Mouse (Mus musculus) telencephalon, adult 2 months (tissue): Measurements from ENCODE around the gene Pnmal1.

Experiments used
- DNase-seq: peaks from one replicate; pipeline ENCODE4 v3.0.0-alpha.2; 2011; ENCODE audit warnings: low read depth, low spot score

Gene Pnmal1

DNA sequence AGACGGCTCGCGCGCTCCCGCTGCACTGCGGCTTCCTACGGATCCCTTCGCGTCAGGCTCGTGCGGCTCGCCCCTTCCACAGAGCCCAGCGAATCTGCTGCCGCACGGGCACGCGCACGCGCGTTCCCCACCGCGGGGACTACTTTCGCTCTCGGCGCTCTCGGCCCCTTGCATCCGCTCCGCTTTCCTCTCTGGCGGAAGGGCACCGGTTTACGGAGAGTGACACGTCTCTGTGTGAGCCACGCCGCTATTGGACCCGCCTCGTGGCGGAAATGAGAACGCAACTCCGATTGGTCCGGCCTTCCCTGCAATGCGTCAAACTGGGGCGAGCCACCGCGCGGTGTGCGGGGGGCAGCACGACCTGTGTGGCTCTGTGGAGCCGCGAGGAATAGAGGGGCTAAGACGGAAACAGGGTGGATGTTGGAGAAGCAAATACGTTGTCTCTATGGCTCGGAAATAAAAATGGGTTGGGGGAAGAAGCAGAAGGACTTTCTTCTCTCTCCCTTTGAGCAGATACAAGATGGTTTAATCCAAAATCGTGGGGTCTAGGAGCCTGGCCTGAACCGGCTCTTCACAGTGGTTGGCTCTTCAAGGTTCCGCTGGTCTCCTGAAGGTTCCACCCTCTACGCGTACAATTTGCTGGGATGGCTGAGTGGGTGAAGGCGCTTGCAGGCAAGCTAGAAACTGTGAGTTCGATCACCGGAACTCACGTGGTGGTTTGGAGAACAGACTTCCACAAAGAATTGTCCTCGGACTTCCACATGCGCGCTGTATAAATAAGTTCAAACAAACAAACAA is 35.2 kb upstream of the Pnmal1 start, which contains the start of gene Calm3:
Gene Calm3, minus strand, starts transcription at position 78 of the 798 bp plus-strand sequence.
- DNase-seq, result peak; percentile 99

DNA sequence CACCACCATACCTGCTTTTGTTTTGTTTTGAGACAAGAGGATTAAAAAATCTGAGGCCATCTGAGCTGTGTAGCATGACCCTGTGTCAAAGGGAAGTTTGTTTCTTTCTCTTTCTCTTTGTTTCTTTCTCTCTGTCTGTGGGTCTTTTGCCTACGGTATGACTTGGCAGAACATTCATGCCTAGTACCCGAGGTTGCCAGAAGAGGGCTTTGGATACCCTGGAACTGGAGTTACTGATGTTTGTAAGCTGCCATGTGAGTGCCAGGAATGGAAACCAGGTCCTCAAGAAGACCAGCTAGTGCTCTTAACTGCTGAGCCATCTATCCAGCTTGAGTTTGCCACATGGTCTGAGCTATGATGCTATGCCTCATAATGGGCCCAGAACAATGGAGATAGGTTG is 31.1 kb upstream of the Pnmal1 start:
- no peak for DNase-seq

GRCm38 (mm10) chr7:16930850-16931249 is 28.6 kb upstream of the Pnmal1 start:
- DNase-seq, result no peak

- DNase-seq, result no peak
Measured at GRCm38 (mm10) chr7:16931968-16932627, 27.4 kb upstream of the Pnmal1 start.

- no peak for DNase-seq
Measured at GRCm38 (mm10) chr7:16932704-16933577, 26.5 kb upstream of the Pnmal1 start.

- no peak for DNase-seq
Measured at GRCm38 (mm10) chr7:16937312-16937711, 22.2 kb upstream of the Pnmal1 start.

- DNase-seq, result no peak
Measured at GRCm38 (mm10) chr7:16938117-16938791, 21.2 kb upstream of the Pnmal1 start.

- DNase-seq, result peak; percentile 94
Measured at GRCm38 (mm10) chr7:16940292-16940691, 19.2 kb upstream of the Pnmal1 start.

- DNase-seq, result no peak
Measured at GRCm38 (mm10) chr7:16942861-16943260, 16.6 kb upstream of the Pnmal1 start.

GRCm38 (mm10) chr7:16944061-16944807 is 15.2 kb upstream of the Pnmal1 start, which contains the start of gene Pnmal2:
Gene Pnmal2, plus strand, starts transcription at chr7:16944682.
- no peak for DNase-seq

DNA sequence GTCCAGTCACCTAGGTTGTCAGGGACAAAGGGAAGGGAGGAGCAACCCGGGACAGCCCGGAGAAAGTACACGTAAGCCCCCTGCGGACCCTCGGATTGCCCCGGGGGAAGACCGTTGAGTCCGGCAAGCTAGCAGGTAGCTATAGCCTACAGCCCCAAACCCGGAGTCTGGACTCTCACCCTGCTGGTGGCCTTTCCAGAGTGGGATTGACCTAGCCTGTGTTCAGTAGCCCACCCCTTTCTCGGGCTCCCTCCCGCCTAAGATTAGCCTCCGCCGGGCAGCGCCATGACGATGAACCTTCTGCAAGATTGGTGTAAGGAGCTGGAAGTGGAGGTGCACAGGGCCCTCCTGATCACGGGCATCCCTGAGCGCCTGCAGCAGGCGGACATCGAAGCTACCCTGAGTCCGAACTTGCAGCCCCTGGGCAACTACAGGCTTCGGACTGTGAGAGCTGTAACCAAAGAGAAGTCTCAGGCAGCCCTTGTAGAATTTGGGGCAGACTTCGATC is 14.6 kb upstream of the Pnmal1 start:
- DNase-seq, result no peak

DNA sequence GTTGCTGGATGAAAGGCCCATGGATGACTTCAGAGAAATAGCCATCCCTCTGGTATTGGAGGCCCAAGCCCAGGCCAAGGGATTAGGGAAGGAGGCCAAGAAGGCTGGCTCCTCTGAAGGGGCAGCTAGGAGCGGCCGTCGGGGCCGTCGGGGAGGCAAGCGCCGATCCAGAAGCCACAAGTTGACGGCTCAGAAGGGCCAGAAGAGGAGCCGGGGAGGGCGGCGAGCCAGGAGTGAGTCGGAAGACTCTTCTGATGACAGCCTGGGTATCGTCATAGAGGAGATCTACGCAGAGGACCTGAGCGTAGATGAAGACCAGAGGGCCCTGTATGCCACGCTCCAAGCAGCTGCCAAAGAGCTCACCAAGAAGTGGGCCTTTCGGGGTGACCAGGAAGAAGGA is 14.1 kb upstream of the Pnmal1 start:
- DNase-seq, result no peak

DNA sequence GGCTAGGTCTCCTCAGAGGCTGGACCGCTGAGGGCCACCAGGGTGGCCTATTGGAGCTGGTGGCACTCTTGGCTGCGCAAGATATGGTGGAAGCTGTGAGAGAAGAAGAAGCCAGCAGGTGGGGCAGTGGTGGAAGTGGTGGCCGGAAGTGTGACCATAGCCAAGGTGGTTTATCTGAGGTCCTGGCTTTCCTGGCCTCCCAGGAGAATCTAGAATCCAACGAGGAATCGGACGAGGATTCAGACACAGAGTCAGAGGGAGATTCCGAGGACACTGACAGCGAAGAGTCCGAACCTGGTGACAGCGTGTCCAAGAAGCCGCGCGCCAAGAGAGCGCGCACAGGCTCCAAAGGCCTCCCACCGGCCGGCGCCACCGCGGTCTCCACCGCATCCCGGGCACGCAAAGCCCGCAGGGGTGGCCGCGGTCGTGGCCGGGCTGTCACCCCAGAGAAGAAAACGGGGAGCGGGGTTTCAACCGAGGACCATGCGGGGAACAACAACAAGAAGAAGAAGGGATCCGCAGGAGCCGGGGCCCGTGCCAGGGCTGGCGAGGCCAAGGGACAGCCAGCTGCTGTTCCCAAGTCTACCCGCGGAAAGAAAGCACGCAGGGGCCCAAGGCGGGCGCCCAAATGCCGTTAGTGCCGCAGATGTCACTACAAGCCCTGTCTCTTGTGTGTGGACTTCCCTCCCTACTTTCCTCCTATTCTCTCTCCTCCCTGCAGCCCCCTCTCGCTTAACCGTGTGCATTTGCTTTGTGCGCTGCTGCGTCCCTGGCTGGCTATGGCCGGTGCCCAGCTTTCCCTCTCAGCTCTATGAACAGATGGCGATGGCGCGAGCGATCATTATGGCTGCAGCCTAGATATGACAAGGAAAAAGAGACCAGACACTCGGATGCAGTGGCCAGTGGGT is 12.8 kb upstream of the Pnmal1 start:
- DNase-seq, result no peak

GRCm38 (mm10) chr7:16947349-16947895 is 12.1 kb upstream of the Pnmal1 start:
- DNase-seq, result no peak

DNA sequence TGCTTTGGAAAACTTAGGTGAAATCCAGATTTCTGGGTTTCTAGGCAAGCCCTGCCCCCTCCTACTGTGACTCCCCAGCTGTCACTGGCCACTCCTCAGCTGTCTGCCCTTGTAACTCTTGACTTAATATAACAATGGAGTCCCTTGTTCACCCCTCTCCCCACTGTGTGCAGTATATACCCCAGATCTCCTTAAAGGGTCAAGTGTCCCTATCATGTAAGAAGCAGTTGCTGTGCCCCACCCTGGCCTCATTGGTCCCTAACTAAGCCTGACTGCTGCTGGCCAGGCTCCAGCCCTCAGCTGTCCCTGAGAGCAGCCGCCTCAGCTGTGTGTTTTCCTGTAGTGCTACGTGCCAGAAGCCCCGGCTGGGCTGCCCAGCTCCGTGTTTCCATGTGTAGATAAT is 11.5 kb upstream of the Pnmal1 start:
- no peak for DNase-seq

DNA sequence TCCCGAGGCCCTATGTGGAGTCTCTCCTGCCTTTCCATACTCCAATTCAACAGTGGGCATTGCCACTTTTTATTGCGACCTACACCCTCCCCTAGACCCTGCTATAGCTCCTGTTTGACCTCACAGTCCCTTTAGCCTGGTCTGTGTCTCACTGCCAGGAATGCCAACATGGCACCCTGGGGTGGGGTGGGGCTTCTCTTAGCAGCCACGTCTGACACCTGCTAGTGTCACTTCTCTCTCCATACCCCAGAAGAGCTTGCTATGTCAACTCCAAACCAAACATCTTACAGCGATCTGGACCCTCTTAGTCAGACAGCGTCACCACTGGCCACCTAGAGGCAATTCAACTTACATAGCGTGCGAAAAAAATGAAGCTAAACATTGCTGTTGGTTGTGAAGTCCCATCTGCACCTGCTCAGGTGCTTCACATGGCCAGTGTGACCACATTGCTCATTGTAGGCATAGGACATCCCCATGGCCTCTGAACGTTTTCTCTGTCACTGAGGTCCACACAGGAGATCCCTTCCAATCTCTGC is 10.5 kb upstream of the Pnmal1 start:
- DNase-seq, result no peak

GRCm38 (mm10) chr7:16949908-16950841 is 9.3 kb upstream of the Pnmal1 start:
- DNase-seq, result peak; percentile 73
